8 mouse cellular contexts compared by ENCODE assay signal in the genomic region with DNA sequence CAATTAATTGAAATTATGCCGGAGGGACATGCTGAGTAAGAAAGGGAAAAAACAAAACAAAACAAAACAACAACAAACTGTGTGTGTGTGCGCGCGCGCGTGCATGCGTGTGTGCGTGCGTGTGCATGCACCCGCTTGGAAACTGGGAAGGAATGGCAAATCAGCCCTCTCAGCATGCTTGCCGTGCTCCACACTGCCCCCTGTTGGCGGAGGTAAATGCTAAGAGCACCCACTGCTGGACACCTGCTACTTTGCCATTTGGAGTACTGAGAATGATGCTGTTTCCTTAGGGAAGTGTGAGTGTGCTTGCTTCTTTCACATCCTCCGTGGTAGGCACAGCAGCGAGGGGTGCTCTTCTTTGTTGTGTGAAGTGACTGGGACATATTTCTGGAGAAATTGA.
DNase-seq lines count a peak whose midpoint lies in the region; ATAC-seq lines count a peak whose summit lies in the region.

No protein-coding gene starts in this region.

- peak; percentile 69 for ATAC-seq in megakaryocyte, adult 5-6 weeks (ENCODE audit: poor library complexity, severe bottlenecking)

- DNase-seq in embryo, embryonic 11 days: peak; percentile 5
- DNase-seq in embryo, embryonic 9.5 days (ENCODE audit: extremely low spot score): no peak
- peak; percentile 22 for DNase-seq in right cerebral cortex, postnatal 4 days
- DNase-seq in right cerebral cortex, adult 2 months (ENCODE audit: low spot score in 2 of 2): no peak
- DNase-seq in thymus, postnatal 4 days: peak; percentile 82
- no peak for DNase-seq in layer of hippocampus, postnatal 36 days
- DNase-seq in cerebellum, adult 9-10 months: no peak

Comparison
In these comparisons a context has a peak if more than half of its experiments do, and no peak if none do; other contexts are left out.
1. DNase-seq: peak in embryo, embryonic 11 days (single experiment), right cerebral cortex, postnatal 4 days (single experiment) and thymus, postnatal 4 days (single experiment); none in embryo, embryonic 9.5 days (single experiment), right cerebral cortex, adult 2 months (0 of 2), layer of hippocampus, postnatal 36 days (0 of 2) and cerebellum, adult 9-10 months (single experiment).